Mouse (Mus musculus) small intestine, adult 2 months (tissue): Measurements from ENCODE around the gene Cenpa.

ENCODE experiments used
- CTCF ChIP-seq: fragments of 200-500 bp; IDR thresholded peaks from 2 replicates; pipeline ENCODE4 v1.5.1; 2012; ENCODE audit warnings: low read depth, mild to moderate bottlenecking, control low read depth, inconsistent platforms, low read length, moderate library complexity, mixed read lengths; ENCODE audit not compliant: insufficient replicate concordance, insufficient read length; ENCODE audit errors: extremely low read depth
- POLR2A ChIP-seq: fragments of 200-500 bp; IDR thresholded peaks from 2 replicates; pipeline ENCODE4 v1.6.1; 2012; ENCODE audit warnings: low read depth, mild to moderate bottlenecking, control low read depth, inconsistent platforms, low read length, moderate library complexity

- TF ChIP-seq CTCF (no peak), POLR2A (no peak)
Observed at GRCm38 (mm10) chr5:30624908-30625307, 41.7 kb upstream of the Cenpa start.
